Mouse (Mus musculus) CH12F3 (cell line): Measurements from ENCODE around the gene Tmem117.

ENCODE experiments used
- in situ Hi-C: fragments of 300-500 bp; cut with MboI; formaldehyde crosslinking; loops from 2 replicates; pipeline ENCODE4 v1.14.3; 2020; ENCODE audit warnings: low sequenced_read_pairs

Gene Tmem117

GRCm38 (mm10) chr15:94868372-94868771 lies 239.3 kb downstream of the Tmem117 start:
- in situ Hi-C loops, result no loop called here

- in situ Hi-C loops, result no loop called here
Measured at GRCm38 (mm10) chr15:94885026-94885425, 256.0 kb downstream of the Tmem117 start.

GRCm38 (mm10) chr15:94893201-94893600 lies 264.2 kb downstream of the Tmem117 start:
- in situ Hi-C loops, result no loop called here

- in situ Hi-C loops, result no loop called here
Measured at GRCm38 (mm10) chr15:94894086-94894485, 265.1 kb downstream of the Tmem117 start.

- in situ Hi-C loops, result no loop called here
Measured at GRCm38 (mm10) chr15:94895681-94896080, 266.6 kb downstream of the Tmem117 start.

GRCm38 (mm10) chr15:94903188-94903587 lies 274.2 kb downstream of the Tmem117 start:
- in situ Hi-C loops, result no loop called here

GRCm38 (mm10) chr15:94904672-94905407 lies 275.8 kb downstream of the Tmem117 start:
- in situ Hi-C loops, result no loop called here

GRCm38 (mm10) chr15:94921672-94922071 lies 292.6 kb downstream of the Tmem117 start:
- in situ Hi-C loops, result no loop called here

- in situ Hi-C loops, result no loop called here
Measured at GRCm38 (mm10) chr15:94927986-94928385, 299.0 kb downstream of the Tmem117 start.

GRCm38 (mm10) chr15:94930743-94931142 lies 301.7 kb downstream of the Tmem117 start:
- in situ Hi-C loops, result no loop called here

- in situ Hi-C loops, result no loop called here
Measured at GRCm38 (mm10) chr15:94933044-94933443, 304.0 kb downstream of the Tmem117 start.

GRCm38 (mm10) chr15:94933480-94933879 lies 304.4 kb downstream of the Tmem117 start:
- in situ Hi-C loops, result no loop called here

- in situ Hi-C loops, result no loop called here
Measured at GRCm38 (mm10) chr15:94941954-94942353, 312.9 kb downstream of the Tmem117 start.

- in situ Hi-C loops, result no loop called here
Measured at GRCm38 (mm10) chr15:94942465-94942864, 313.4 kb downstream of the Tmem117 start.

GRCm38 (mm10) chr15:94943891-94944290 lies 314.9 kb downstream of the Tmem117 start:
- in situ Hi-C loops, result no loop called here

- in situ Hi-C loops, result no loop called here
Measured at GRCm38 (mm10) chr15:94951382-94952048, 322.5 kb downstream of the Tmem117 start.

GRCm38 (mm10) chr15:94956697-94957096 lies 327.7 kb downstream of the Tmem117 start:
- in situ Hi-C loops, result no loop called here

- in situ Hi-C loops, result no loop called here
Measured at GRCm38 (mm10) chr15:94957202-94957601, 328.2 kb downstream of the Tmem117 start.

GRCm38 (mm10) chr15:94967004-94967403 lies 338.0 kb downstream of the Tmem117 start:
- in situ Hi-C loops, result no loop called here

GRCm38 (mm10) chr15:94968403-94969180 lies 339.6 kb downstream of the Tmem117 start:
- in situ Hi-C loops, result no loop called here

GRCm38 (mm10) chr15:94981798-94982197 lies 352.8 kb downstream of the Tmem117 start:
- in situ Hi-C loops, result no loop called here

- in situ Hi-C loops, result no loop called here
Measured at GRCm38 (mm10) chr15:94995352-94995751, 366.3 kb downstream of the Tmem117 start.
